Mouse (Mus musculus) v-Abl transformed pro-B cells (cell line): ENCODE data around the gene Arf1.

Experiments used
- in situ Hi-C, 2 experiments: fragments of 400-800 bp; cut with MboI; formaldehyde crosslinking; loops; one replicate each; pipeline ENCODE4 v1.15.1; 2025; ENCODE audit not compliant: unreplicated experiment in 2 of 2

Gene Arf1

GRCm38 (mm10) chr11:59202081-59202995 is 25.7 kb downstream of the Arf1 start, which contains the start of gene Mrpl55:
Gene Mrpl55, plus strand, starts transcription at chr11:59202486.
- in situ Hi-C loops, result loop anchor here in 1 of 2 experiments (25.0 kb wide), 1 partner anchor 890 kb away; the partner anchor contains the start of gene Zfp692

- in situ Hi-C loops, result loop anchor here in 1 of 2 experiments (25.0 kb wide), 1 partner anchor 889 kb away; the partner anchor contains the start of gene Zfp692
These were observed 26.7 kb downstream of the Arf1 start for GRCm38 (mm10) chr11:59201216-59202002.

GRCm38 (mm10) chr11:59196230-59196629 is 31.8 kb downstream of the Arf1 start:
- in situ Hi-C loops, result no loop called here

- in situ Hi-C loops, result no loop called here
These were observed 36.0 kb downstream of the Arf1 start, which contains the start of gene Guk1 for GRCm38 (mm10) chr11:59192059-59192386. Gene Guk1, minus strand, starts transcription at chr11:59192212.

GRCm38 (mm10) chr11:59191231-59192058 is 36.6 kb downstream of the Arf1 start:
- in situ Hi-C loops, result no loop called here

GRCm38 (mm10) chr11:59187706-59188105 is 40.4 kb downstream of the Arf1 start:
- in situ Hi-C loops, result loop anchor here (5.0 to 10.0 kb wide), 2 partner anchors 85 to 223 kb away; no protein-coding TSS in a partner anchor

- in situ Hi-C loops, result loop anchor here (5.0 to 10.0 kb wide), 2 partner anchors 83 to 221 kb away; no protein-coding TSS in a partner anchor
These were observed 42.6 kb downstream of the Arf1 start for GRCm38 (mm10) chr11:59185490-59185889.

GRCm38 (mm10) chr11:59183821-59184220 is 44.2 kb downstream of the Arf1 start:
- in situ Hi-C loops, result loop anchor here (5.0 to 10.0 kb wide), 3 partner anchors 82 to 219 kb away; no protein-coding TSS in a partner anchor

- in situ Hi-C loops, result loop anchor here (5.0 to 10.0 kb wide), 3 partner anchors 81 to 218 kb away; no protein-coding TSS in a partner anchor
These were observed 45.2 kb downstream of the Arf1 start, which contains the start of gene Gjc2 for GRCm38 (mm10) chr11:59182864-59183331. Gene Gjc2, minus strand, starts transcription at chr11:59183213.

- in situ Hi-C loops, result no loop called here
These were observed 51.1 kb downstream of the Arf1 start for GRCm38 (mm10) chr11:59176921-59177320.

- in situ Hi-C loops, result no loop called here
These were observed 51.6 kb downstream of the Arf1 start for GRCm38 (mm10) chr11:59176475-59176874.

- in situ Hi-C loops, result no loop called here
These were observed 53.8 kb downstream of the Arf1 start for GRCm38 (mm10) chr11:59174189-59174838.

GRCm38 (mm10) chr11:59170549-59170948 is 57.5 kb downstream of the Arf1 start:
- in situ Hi-C loops, result no loop called here

GRCm38 (mm10) chr11:59169807-59170206 is 58.3 kb downstream of the Arf1 start:
- in situ Hi-C loops, result no loop called here

- in situ Hi-C loops, result no loop called here
These were observed 62.3 kb downstream of the Arf1 start for GRCm38 (mm10) chr11:59165616-59166241.

GRCm38 (mm10) chr11:59164384-59164783 is 63.7 kb downstream of the Arf1 start:
- in situ Hi-C loops, result no loop called here

- in situ Hi-C loops, result no loop called here
These were observed 64.5 kb downstream of the Arf1 start, which contains the start of gene Iba57 for GRCm38 (mm10) chr11:59163255-59164236. Gene Iba57, minus strand, starts transcription at chr11:59163739.
